Mouse (Mus musculus): ENCODE data around the gene Fstl4. TPM values are rescaled to one million over a fixed set of nuclear protein-coding genes. Genes with fewer than 3 reads are reported as not detected.

Fstl4 gene
- polyA plus RNA-seq, 1 experiment: not detected

- TF ChIP-seq MYOD1 (IDR thresholded peaks at IDR 0.05; ENCODE audit: control insufficient read depth, insufficient read length, low read depth) (no peak), MYOG (IDR thresholded peaks at IDR 0.05; ENCODE audit: control insufficient read depth, extremely low read depth, insufficient read length) (no peak)
- H3ac ChIP-seq (ENCODE audit: control insufficient read depth, insufficient read length, low read depth): no peak overlapping the region
Measured at GRCm38 (mm10) chr11:52744593-52745450, 19.6 kb upstream of the Fstl4 start.

GRCm38 (mm10) chr11:52747206-52747605 is 17.2 kb upstream of the Fstl4 start:
- no peaks in the 10 kb centered on the region for H3K79me2 ChIP-seq (ENCODE audit: control insufficient read depth, insufficient read depth)

More at GRCm38 (mm10) chr11:52744593-52745450, 19.6 kb upstream of the Fstl4 start:
- Histone ChIP-seq H3K27me3 (ENCODE audit: control insufficient read depth, insufficient read depth, insufficient read length) (no peaks in the 10 kb centered on the region), H3K36me3 (ENCODE audit: control insufficient read depth, insufficient read depth) (no peaks in the 10 kb centered on the region), H3K79me3 (ENCODE audit: low read depth) (no peaks in the 10 kb centered on the region), H3K79me2 (ENCODE audit: control insufficient read depth, insufficient read depth) (no peaks in the 10 kb centered on the region), H3K4me3 (ENCODE audit: insufficient read depth, poor library complexity, severe bottlenecking) (no peak overlapping the region)

GRCm38 (mm10) chr11:52747766-52748456 is 16.5 kb upstream of the Fstl4 start:
- no peaks in the 10 kb centered on the region for H3K79me2 ChIP-seq (ENCODE audit: control insufficient read depth, insufficient read depth)
- TF ChIP-seq CEBPB (IDR thresholded peaks at IDR 0.05; ENCODE audit: low read depth) (no peak), MYOG (IDR thresholded peaks at IDR 0.05; ENCODE audit: control insufficient read depth, extremely low read depth, insufficient read length) (no peak), FOSL1 (IDR thresholded peaks at IDR 0.05; ENCODE audit: insufficient read depth, low read length, poor library complexity, severe bottlenecking) (no peak)

More at GRCm38 (mm10) chr11:52747206-52747605, 17.2 kb upstream of the Fstl4 start:
- no peak overlapping the region for H3ac ChIP-seq (ENCODE audit: control insufficient read depth, insufficient read length, low read depth)
- no peaks in the 10 kb centered on the region for H3K36me3 ChIP-seq (ENCODE audit: control insufficient read depth, insufficient read depth)
- TF ChIP-seq MYOG (IDR thresholded peaks at IDR 0.05; ENCODE audit: control insufficient read depth, extremely low read depth, insufficient read length) (no peak), CEBPB (IDR thresholded peaks at IDR 0.05; ENCODE audit: low read depth) (no peak), CTCF (IDR thresholded peaks at IDR 0.05; ENCODE audit: control insufficient read depth, insufficient read depth, insufficient read length) (no peak), FOSL1 (IDR thresholded peaks at IDR 0.05; ENCODE audit: insufficient read depth, low read length, poor library complexity, severe bottlenecking) (no peak), MAX (IDR thresholded peaks at IDR 0.05) (no peak), MYOD1 (IDR thresholded peaks at IDR 0.05; ENCODE audit: control insufficient read depth, insufficient read length, low read depth) (no peak)
- no peaks in the 10 kb centered on the region for H3K79me3 ChIP-seq (ENCODE audit: low read depth)
- no peak overlapping the region for H3K4me3 ChIP-seq (ENCODE audit: insufficient read depth, poor library complexity, severe bottlenecking)
- H3K27me3 ChIP-seq (ENCODE audit: control insufficient read depth, insufficient read depth, insufficient read length): no peaks in the 10 kb centered on the region

GRCm38 (mm10) chr11:52749988-52750387 is 14.4 kb upstream of the Fstl4 start:
- TF ChIP-seq CTCF (IDR thresholded peaks at IDR 0.05; ENCODE audit: control insufficient read depth, insufficient read depth, insufficient read length) (no peak), FOSL1 (IDR thresholded peaks at IDR 0.05; ENCODE audit: insufficient read depth, low read length, poor library complexity, severe bottlenecking) (no peak), MAX (IDR thresholded peaks at IDR 0.05) (no peak), CEBPB (IDR thresholded peaks at IDR 0.05; ENCODE audit: low read depth) (no peak), USF1 (IDR thresholded peaks at IDR 0.05; ENCODE audit: low read depth) (no peak), MYOD1 (IDR thresholded peaks at IDR 0.05; ENCODE audit: control insufficient read depth, insufficient read length, low read depth) (no peak), MYOG (IDR thresholded peaks at IDR 0.05; ENCODE audit: control insufficient read depth, extremely low read depth, insufficient read length) (no peak)

More at GRCm38 (mm10) chr11:52747766-52748456, 16.5 kb upstream of the Fstl4 start:
- Histone ChIP-seq H3K4me3 (ENCODE audit: insufficient read depth, poor library complexity, severe bottlenecking) (no peak overlapping the region), H3K79me3 (ENCODE audit: low read depth) (no peaks in the 10 kb centered on the region), H3K36me3 (ENCODE audit: control insufficient read depth, insufficient read depth) (no peaks in the 10 kb centered on the region), H3K27me3 (ENCODE audit: control insufficient read depth, insufficient read depth, insufficient read length) (no peaks in the 10 kb centered on the region), H3ac (ENCODE audit: control insufficient read depth, insufficient read length, low read depth) (no peak overlapping the region)

GRCm38 (mm10) chr11:52752524-52752923 is 11.9 kb upstream of the Fstl4 start:
- H3K79me2 ChIP-seq (ENCODE audit: control insufficient read depth, insufficient read depth): no peaks in the 10 kb centered on the region
- no peak overlapping the region for H3K4me3 ChIP-seq (ENCODE audit: insufficient read depth, poor library complexity, severe bottlenecking)
- H3K79me3 ChIP-seq (ENCODE audit: low read depth): no peaks in the 10 kb centered on the region
- H3K27me3 ChIP-seq (ENCODE audit: control insufficient read depth, insufficient read depth, insufficient read length): no peaks in the 10 kb centered on the region
- H3ac ChIP-seq (ENCODE audit: control insufficient read depth, insufficient read length, low read depth): no peak overlapping the region
- H3K36me3 ChIP-seq (ENCODE audit: control insufficient read depth, insufficient read depth): no peaks in the 10 kb centered on the region
- TF ChIP-seq MAX (IDR thresholded peaks at IDR 0.05) (no peak), USF1 (IDR thresholded peaks at IDR 0.05; ENCODE audit: low read depth) (no peak), MYOD1 (IDR thresholded peaks at IDR 0.05; ENCODE audit: control insufficient read depth, insufficient read length, low read depth) (no peak), MYOG (IDR thresholded peaks at IDR 0.05; ENCODE audit: control insufficient read depth, extremely low read depth, insufficient read length) (no peak), CTCF (IDR thresholded peaks at IDR 0.05; ENCODE audit: control insufficient read depth, insufficient read depth, insufficient read length) (no peak)

More at GRCm38 (mm10) chr11:52749988-52750387, 14.4 kb upstream of the Fstl4 start:
- H3K4me3 ChIP-seq (ENCODE audit: insufficient read depth, poor library complexity, severe bottlenecking): no peak overlapping the region
- H3K36me3 ChIP-seq (ENCODE audit: control insufficient read depth, insufficient read depth): no peaks in the 10 kb centered on the region
- no peaks in the 10 kb centered on the region for H3K79me3 ChIP-seq (ENCODE audit: low read depth)
- no peak overlapping the region for H3ac ChIP-seq (ENCODE audit: control insufficient read depth, insufficient read length, low read depth)
- H3K79me2 ChIP-seq (ENCODE audit: control insufficient read depth, insufficient read depth): no peaks in the 10 kb centered on the region
- H3K27me3 ChIP-seq (ENCODE audit: control insufficient read depth, insufficient read depth, insufficient read length): no peaks in the 10 kb centered on the region
